Mouse (Mus musculus): ENCODE results near the gene Sptlc2.

The Sptlc2 gene

DNA sequence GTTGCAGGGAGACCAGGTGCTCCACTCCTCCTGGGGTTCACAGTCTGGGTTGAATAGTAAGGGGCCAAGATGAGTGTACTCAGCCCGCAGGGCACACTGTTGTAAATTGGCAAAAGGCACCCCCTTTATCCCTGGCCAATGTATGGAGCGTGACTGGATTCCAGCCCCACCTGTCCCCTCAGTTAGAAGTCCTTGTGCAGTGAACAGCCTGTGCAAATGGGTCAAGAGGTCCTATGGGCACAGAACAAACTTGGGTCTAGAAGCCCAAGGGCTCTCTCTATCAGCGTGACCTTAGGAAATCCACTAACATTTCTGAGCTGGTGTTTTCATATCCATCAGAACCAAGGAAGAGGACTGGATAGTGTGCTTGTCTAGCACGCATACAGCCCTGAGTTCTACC, 105.4 kb downstream of the Sptlc2 start:
- intact Hi-C loops (cut with DNase I) = no loop called here

DNA sequence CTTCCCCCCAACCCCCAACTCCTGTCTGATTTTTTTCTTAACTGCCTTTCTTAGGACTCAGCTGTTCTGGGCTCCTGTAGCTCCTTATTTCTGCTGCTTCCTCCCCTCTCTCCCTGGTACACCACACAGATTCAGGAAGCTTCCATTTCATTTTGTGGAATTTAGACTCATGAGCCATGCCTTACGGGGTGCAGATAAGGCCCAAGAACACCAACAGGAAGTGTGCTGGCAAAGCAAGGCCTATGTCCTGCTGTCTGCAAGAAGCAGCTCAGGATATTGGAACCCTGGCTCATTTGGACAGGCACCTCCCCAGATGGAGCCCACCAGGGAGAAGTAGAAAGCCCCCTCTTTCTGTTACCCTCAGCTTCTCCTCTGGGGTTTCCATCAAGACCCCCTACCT, 106.4 kb downstream of the Sptlc2 start:
- intact Hi-C loops (cut with DNase I) = no loop called here

DNA sequence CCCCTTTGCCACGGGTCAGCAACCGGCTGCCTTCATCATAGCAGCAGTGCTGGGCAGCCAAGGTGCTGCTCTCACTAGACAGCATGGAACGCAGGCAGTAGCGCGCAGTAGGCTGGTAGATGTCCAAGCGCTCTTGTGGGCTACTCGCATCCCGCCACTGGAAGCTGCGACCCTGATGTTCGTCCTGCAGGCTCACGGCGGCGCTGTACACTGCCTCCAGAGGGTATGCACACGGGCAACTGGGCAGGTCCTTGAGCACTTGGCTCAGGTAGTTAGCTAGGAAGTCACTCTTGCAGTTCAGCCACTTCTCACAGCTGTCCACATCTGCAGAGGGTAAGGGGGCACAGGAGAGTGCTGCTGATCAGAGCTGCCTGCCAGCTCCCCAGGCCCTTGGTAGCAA, 108.3 kb downstream of the Sptlc2 start:
- intact Hi-C loops (cut with DNase I) = loop anchor here (5.0 kb wide), 1 partner anchor 37 kb away; no protein-coding TSS in a partner anchor

DNA sequence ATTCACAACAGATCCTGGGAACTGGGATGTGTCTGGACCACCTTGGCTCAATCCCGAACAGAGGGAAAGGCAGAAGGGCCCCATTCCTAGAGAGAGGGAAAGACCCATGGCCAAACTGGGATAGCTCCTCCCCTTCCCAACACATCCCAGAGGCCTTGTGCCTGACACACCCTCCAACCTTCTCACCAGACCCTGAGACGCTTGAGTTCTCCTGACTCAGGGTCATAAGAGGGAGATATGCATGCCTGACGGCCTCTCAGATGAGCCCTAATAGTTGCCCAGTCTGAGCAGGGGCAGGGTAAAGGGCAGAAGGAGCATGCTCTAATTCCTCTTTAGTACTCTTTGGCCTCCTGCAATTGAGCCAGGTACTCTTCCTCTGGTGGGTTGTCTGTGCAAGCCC, 108.8 kb downstream of the Sptlc2 start:
- intact Hi-C loops (cut with DNase I) = loop anchor here (5.0 kb wide), 1 partner anchor 38 kb away; no protein-coding TSS in a partner anchor

DNA sequence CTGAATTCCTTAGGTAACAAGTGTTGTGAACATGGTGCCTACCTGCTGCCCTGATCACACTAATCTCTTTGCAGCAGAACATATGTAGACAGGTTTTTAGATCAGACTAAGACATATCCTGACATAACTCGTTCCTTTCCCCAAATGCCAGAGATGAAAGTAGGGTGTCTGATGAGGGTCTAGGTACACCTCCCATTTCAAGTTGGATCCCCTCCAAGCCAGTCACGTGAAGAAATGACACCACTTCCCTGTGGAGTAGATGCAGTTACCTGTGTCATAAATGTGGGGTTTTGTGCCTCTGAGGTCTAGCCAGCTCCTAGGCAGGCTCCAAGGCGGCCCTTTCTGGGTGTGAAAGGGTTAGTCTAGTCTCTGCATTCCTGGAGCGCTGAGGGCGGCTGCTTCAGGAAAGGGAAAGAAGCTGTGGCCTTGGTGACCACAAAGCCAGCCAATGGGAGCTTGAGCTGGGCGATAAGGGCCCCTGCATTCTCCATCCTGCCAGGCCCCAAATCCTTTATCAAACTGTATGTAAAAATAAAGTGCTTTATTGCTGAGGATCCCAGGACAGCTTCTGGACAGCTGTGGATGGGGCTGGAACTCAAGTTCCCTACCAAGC, 109.9 kb downstream of the Sptlc2 start:
- intact Hi-C loops (cut with DNase I) = loop anchor here (5.0 kb wide), 1 partner anchor 39 kb away; no protein-coding TSS in a partner anchor

DNA sequence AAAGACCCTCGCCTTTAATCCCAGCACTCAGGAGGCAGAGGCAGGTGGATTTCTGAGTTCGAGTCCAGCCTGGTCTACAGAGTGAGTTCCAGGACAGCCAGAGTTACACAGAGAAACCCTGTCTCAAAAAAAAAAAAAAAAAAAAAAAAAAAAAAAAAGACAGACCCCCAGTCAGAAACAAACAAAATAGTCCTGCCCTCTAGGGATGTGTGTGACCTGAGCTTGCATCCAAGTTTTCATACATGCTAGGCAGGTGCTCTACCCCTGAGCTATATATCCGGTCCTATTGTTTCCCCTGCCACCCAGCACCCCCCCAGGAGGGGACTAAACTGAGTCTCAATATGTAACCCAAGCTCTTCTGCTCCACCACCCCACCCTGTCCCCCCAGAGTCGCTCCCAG, 110.9 kb downstream of the Sptlc2 start:
- intact Hi-C loops (cut with DNase I) = loop anchor here (5.0 kb wide), 1 partner anchor 40 kb away; no protein-coding TSS in a partner anchor

DNA sequence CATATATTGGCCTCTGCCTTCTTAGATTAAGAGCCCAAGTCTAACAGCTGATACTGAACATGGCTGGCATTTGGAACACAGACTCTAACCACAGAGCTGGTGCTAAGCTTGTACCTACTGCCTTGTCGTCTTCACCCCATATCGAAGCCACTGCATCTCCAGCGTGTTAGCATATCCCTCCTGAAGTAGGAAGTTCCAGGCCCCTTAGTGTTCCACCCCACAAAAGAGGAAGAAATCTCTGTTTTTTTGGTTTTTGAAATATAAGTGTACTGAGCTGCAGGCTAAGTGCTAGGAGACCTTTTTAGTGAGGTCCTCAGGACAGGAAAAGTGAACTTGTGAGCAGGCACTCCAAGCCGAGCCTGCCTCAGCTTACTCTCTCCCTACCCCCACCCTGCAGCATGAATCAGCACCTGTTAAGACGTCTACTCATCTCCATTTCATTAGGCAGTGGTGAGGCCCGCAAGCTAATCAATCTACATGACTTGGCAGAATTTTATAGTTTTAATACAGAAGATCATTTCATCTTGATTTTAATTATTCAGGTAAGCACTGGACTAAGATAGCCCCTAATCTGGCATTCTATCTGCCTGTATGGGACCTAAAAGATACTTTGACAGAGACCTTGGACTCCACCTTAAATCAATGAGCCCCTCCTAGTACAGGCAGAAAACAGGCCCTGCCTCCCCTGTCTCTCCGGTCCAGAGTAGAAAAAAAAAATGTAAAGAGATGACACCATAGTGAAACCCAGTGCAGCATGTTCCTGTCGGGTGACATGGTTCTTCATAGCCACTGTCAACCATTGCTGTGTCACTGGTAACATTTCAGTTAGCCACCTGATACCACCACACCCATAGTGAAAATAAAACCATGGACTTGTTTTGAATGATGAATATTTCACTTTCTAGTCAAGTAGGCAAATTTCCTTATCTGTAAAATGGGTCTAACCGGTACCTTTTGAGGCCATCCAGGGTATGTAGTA, 113.0 kb downstream of the Sptlc2 start:
- intact Hi-C loops (cut with DNase I) = loop anchor here (5.0 kb wide), 1 partner anchor 42 kb away; no protein-coding TSS in a partner anchor

DNA sequence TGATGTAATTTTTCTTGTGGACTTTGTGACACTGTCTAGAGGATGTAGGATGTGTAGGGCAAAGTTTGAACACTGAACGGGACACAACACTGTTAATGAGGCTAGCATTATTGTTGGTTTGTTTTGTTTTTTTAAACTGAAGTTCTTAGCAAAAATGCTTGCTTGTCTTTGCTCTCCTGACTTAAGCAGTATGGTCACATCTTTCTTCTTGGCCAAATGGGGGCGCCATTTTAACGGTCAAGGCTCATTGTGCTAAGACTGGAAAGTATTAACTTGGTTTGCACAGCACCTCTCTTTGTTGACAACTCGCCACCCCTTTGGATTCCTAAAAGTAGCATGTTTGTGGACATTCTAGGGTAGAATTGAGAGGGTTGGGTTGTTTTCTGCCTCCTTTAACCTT, 120.5 kb downstream of the Sptlc2 start:
- intact Hi-C loops (cut with DNase I) = loop anchor here (5.0 kb wide), 2 partner anchors 65 to 155 kb away; no protein-coding TSS in a partner anchor

DNA sequence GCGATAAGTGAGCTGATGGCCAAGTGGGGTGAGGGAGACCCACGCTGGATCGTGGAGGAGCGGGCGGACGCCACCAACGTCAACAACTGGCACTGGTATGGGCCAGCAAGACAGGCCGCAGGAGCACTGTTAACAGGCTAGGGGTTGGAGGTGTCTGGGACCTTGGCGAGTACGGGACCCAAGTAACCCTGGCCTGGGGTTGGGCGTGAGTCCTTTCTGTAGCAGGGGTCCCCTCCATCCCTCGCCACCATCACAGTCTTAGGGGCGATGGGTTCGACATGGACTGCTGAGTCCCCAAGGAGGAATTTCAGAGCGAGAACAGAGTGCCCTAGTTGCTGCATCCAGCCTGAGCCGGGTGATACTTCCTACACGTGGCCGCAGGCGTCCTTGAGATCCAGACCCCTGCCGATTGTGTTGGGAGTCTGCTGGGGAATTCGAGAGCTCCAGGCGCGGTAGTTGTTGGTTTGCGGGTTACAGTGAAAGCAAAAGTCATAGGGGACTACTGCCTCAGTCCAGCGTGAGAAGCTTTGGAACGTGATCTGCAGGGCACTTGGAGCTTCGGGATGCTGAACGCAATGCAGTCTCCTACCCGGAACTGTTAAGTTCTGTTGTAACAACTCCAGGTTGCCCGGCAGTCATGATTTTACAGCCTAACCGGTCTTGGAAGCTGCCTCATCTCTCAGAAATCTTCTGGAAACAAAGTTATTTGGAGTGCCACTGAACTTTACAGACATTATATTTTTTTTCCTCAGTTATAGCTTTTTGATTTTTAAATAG, 121.1 kb downstream of the Sptlc2 start:
- intact Hi-C loops (cut with DNase I) = loop anchor here (5.0 kb wide), 2 partner anchors 65 to 155 kb away; no protein-coding TSS in a partner anchor

DNA sequence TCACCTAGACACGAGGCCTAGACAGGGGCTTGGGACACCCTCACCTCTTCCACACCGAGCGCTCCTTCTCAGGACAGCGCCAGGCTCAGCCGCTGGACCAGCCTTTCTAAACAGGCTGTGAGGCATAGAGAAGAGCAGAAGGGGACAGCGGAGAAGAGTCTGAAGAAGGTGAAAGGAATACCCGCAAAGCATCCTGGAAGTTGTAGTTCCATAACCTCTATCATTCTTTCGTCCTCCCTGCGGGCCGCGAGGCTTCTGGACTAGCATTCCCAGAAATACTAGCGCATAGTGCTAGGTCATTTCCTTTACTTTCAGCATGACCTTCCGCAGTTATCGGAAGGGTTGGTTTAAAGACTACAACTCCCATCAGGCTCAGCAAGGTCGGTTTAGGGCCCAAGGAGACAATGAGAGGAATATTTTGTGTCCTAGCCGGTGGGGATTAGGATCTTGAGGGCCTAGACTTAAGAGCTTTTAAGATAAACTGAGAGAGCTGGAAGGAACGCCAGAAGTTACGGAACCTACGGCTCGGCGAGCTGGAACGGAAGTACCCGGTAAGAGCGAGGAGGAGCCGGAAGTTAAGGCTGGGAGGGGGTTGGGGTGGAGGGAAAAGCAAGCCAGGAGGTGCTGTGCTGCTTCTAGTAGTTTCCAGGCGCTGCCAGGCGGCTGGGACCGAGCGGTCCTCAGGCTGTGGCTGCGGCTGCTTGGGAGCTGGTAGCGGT, 121.9 kb downstream of the Sptlc2 start, which contains the start of the genes Vipas39 and Ahsa1:
Vipas39 (minus strand) TSS at position 149 of the 719 bp plus-strand sequence.
Ahsa1 (plus strand) TSS at position 372 of the 719 bp plus-strand sequence.
- intact Hi-C loops (cut with DNase I) = loop anchor here (5.0 kb wide), 2 partner anchors 66 to 156 kb away; no protein-coding TSS in a partner anchor

DNA sequence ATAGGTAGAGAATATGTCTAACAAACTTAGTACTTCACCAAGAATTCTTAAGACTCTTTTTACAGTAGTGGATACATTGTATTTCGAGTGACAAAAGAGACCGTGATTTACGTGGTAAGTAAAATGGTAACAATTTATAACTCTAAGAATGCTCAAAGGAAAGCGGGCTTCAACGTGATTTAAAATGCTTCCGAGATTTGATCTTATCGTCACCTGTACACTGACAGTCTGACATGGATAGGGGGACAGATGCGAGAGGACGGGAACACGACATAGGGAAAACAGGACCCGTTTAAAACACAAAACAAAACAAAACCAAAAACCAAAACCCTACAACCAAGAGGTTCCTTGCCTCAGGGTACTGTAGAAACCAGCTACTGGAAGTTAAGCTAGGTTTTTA, 122.7 kb downstream of the Sptlc2 start:
- intact Hi-C loops (cut with DNase I) = loop anchor here (5.0 kb wide), 2 partner anchors 67 to 157 kb away; no protein-coding TSS in a partner anchor

DNA sequence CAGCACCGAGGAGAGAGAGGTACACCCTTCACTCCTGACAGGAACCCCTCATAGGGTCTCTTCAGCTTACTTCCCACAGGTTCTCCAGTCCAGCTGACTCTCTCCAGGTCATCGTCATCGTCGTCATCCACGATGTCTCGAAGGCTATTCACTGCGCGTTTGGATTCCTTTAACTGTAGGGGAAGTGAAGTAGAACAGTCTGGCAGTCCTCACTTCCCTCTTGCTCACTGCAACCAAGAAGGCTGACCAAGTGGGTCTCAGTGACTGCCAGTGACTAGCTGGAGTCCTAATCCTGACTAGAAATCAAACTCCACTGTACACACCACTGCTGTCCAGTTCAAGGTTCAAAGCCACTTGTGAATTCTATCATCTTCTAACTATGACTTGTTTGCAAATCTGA, 127.6 kb downstream of the Sptlc2 start:
- intact Hi-C loops (cut with DNase I) = no loop called here

DNA sequence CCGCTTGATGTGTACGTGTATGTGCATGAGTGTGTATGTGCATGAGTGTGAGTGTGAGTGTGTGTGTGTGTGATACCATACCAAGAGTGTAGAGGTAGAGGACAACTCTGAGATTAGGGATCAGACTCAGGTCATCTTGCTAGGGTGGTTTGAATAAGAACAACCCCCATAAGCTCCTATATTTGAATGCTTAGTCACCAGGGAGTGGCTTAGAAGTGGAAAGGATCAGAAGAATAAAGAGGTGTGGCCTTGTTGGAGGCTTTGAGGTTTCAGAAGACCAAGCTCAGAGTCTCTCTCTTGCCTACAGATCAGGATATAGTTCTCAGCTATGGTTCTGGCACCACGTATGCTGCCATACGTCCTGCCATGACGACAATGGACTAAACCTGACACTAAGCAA, 131.5 kb downstream of the Sptlc2 start:
- intact Hi-C loops (cut with DNase I) = no loop called here

Small RNA genes lying within 50 kb of the gene (microRNA-seq; reads per million reads assigned to microRNA genes)
- 0 to 0.11 reads per million in 2 experiments for gene Gm47293
- 78.8 to 158 reads per million in 2 experiments for gene Mir3068
